Mouse (Mus musculus) WW6 (cell line): ENCODE data around the gene Xrcc5.

Experiments used
- DNase-seq: peaks from one replicate; pipeline ENCODE4 v3.0.0-alpha.2; 2013; ENCODE audit warnings: low read depth, low spot score

Xrcc5 gene

DNA sequence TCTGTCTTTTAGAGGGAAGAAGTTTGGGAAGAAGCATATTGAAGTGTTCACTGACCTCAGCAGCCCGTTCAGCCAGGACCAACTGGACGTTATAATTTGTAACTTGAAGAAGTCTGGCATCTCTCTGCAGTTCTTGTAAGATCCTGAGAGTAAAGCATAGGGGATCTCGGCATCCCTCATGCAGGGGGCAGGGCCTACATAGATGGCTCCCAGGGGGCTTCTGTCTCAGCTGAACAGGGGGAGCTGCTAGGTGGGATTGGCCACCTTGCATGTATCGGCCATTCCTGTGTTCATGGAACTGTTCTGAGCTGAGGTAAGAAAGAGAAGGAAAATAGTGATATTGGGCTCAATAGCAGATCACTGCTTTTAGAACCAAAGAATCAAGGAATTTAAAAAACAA is 8.2 kb downstream of the Xrcc5 start:
- no peak for DNase-seq

DNA sequence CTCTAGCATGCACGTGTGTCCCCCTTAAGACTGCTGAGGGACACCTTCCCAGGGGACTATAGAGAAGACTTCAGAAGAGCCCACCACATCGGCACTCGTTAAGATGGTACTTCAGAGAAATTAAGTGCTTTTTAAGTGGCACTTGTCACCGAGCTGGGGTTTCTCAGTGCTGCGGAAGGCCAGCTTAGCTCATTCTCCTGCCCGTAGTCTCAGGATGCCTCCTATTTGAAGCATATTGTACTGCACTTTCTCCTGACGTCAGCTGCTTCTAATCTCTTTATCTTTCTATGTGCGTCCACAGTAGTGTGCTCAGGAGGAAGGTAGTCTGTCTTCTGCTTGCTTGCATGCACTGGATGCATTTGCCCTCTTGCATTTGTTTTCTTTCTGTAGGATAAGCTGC is 9.2 kb downstream of the Xrcc5 start:
- DNase-seq, result no peak

GRCm38 (mm10) chr1:72316901-72317300 is 9.7 kb downstream of the Xrcc5 start:
- DNase-seq, result no peak

- DNase-seq, result no peak
These were observed 13.5 kb downstream of the Xrcc5 start for GRCm38 (mm10) chr1:72320759-72321158.

GRCm38 (mm10) chr1:72323248-72323647 is 16.0 kb downstream of the Xrcc5 start:
- DNase-seq, result no peak

- no peak for DNase-seq
These were observed 19.1 kb downstream of the Xrcc5 start for GRCm38 (mm10) chr1:72326162-72326821.

DNA sequence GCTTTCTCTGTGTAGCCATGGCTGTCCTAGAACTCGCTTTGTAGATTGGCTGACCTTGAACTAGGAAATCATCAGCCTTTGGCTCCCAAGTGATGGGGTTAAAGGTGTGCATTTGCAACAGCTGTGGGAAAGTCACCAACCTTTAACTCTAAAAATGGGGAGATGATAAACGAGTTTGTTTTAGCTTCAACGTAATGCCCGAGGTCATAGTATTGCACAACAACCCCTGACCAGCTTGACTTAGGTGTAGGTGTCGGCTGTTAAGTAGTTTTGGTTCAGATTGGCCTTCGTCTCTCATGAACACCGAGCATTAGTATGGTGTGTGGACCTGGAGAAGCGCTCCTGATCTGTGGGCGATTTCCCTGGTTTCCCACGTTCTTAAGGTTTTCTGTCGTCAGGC is 27.6 kb downstream of the Xrcc5 start:
- no peak for DNase-seq

DNA sequence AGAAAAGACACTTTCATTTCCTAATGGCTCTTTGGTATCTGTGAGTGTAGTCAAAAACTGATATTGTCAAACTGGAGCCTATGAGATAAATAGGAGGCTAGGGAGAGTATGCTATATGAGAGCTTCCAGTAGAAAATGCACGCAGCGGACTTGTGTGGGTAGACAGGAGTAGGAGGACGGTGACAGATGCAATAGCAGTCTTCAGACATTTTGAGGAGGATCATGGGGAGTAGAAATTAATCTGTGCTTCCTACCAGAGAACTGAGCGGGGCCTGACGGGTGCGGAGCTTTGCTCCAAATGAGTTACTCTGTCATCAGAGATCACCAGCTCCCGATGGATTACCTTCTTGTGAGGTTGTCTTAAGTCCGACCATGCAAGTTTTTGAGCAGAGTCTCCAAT is 29.6 kb downstream of the Xrcc5 start:
- no peak for DNase-seq

- DNase-seq, result no peak
These were observed 31.1 kb downstream of the Xrcc5 start for GRCm38 (mm10) chr1:72338341-72338740.

GRCm38 (mm10) chr1:72347873-72348272 is 40.7 kb downstream of the Xrcc5 start:
- DNase-seq, result no peak

DNA sequence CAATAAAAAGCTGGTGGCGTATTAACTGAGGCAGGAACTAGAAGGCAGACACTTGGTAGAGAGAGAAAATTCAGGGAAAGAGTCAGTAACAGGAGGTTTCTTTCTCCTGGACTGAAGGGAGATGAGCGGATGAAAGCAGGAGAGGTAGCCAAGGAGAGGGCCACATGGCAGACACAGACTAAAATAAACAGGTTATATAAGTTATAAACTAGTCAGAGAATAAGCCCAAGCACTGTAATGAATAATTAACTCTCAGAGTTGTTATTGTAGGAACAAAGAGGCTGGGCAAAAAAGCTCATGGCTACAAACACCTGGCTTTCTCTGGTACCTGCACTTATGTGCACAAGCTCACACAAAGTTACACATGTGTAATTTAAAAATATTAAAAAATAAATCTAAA is 47.6 kb downstream of the Xrcc5 start:
- no peak for DNase-seq

GRCm38 (mm10) chr1:72358216-72358615 is 51.0 kb downstream of the Xrcc5 start:
- DNase-seq, result no peak

DNA sequence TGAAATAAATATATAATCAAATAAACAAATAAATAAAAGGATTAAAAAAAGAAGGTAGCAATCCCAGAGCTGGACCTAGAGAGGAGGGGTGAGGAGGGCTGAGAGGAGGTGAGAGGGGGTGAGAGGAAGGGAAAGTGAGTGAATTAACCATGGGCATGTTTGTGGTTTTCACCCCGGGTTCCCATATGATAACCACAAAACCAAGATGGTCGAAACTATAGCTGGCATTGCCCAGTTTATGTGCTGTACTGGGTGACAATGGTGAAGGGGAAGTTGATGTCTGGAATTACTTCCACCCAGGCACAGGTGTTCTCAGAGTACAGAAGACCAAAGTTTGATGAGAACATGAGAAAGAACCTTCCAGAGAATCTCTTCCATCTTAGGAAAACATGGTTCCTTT is 52.2 kb downstream of the Xrcc5 start:
- no peak for DNase-seq

DNA sequence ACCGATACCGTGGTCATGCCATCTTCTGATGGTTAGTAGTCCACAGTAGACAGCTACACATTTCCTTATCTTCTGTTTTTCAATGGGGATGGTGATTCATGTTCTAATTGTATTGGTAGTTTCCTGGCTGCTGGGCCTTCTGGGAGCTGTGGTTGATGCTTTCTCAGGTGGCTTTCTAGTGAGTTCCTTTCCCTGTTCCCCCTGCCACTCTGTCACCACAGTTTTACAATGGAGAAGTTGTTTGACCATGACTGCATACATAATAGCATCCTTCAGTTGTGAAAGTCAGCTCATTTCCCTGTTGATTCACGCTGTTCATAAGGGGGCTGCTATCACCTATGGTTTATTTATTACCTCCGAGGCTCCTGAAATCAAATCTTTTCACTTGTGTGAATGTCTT is 53.6 kb downstream of the Xrcc5 start:
- no peak for DNase-seq

DNA sequence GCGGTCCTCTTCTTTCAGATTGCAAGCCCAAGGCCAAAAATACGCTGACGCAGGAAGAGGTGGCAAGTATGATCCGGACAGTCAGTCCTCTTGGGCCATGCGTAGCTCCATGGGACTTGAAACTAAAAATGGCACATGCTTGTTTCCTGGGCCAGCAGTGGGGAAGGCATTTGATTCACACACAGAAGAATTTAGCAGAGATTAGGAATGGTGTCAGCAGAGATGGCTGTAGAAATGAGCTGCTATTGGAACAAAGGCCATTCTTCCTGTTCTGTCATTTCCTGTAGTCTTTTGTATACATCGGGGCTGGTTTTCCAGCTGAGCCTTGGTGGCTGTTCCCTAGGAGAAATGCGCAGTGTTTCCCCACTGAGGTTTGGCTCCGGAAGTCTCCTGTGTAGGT is 57.4 kb downstream of the Xrcc5 start:
- no peak for DNase-seq

GRCm38 (mm10) chr1:72372512-72372911 is 65.3 kb downstream of the Xrcc5 start:
- DNase-seq, result no peak

DNA sequence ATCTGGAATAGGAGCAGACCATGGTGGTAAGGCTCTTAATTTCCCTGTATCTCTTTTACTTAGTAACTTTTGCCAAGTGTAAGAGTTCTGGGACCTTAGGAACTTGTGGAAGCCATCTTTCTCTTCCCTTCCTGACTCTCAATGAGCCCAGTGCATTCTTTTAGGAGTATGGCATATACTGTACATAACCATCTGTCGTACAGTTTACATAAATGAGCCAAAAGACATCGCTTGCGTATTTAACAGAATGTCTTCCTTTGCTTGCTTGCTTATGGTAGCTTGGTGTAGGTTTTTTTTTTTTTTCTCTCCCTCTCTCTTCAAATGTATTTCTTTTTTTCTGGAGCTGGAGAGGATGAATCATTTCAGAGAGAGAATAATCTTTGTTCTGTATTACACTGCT is 65.7 kb downstream of the Xrcc5 start:
- no peak for DNase-seq

- DNase-seq, result no peak
These were observed 66.4 kb downstream of the Xrcc5 start for GRCm38 (mm10) chr1:72373648-72374047.

GRCm38 (mm10) chr1:72374049-72374448 is 66.8 kb downstream of the Xrcc5 start:
- DNase-seq, result no peak

- DNase-seq, result no peak
These were observed 70.9 kb downstream of the Xrcc5 start for GRCm38 (mm10) chr1:72378151-72378550.

DNA sequence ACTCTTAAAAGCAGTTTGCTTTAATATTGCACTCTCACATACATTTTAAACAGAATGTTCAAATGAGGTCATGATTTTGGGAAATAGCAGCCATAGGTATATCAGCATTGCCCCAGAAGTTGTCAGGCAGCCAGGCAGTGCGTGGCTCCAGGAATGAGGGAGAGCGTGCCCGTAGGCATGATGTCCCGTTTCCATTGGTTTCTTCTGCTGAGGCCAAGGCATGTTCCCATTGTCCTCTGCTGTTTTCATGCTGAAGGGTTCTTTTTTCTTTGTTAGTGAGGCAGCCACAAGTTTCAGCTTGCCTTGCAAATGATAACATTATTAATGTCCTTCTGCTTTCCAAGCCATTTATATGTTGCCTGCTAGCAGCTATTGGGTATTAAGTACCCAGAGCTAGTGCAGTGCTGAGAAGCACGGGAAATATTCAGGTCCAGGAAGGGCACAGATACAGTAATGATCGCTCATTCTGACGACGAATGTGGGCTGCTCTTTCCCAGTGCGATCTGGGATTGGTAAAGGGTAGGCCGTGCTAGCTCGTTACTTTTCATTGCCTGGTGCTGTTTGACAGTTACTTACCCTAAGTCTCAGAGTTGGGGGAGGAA is 72.6 kb downstream of the Xrcc5 start:
- DNase-seq, result no peak

DNA sequence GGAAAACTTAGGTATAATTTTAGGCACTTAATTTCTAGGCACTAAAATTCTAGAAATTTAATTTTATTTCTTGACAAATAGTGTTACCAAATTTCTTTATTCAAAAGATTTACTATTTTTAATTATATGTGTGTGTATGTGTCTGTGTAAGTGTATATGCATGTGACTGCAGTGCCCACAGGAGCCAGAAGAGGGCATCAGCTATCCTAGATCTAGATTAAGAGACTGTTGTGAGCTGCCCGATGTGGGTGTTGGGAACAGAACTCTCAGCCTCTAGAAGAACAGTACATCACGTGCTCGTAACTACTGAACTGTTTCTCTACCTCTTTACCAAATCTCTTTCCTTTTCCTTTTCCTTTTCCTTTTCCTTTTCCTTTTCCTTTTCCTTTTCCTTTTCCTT is 73.3 kb downstream of the Xrcc5 start:
- no peak for DNase-seq

DNA sequence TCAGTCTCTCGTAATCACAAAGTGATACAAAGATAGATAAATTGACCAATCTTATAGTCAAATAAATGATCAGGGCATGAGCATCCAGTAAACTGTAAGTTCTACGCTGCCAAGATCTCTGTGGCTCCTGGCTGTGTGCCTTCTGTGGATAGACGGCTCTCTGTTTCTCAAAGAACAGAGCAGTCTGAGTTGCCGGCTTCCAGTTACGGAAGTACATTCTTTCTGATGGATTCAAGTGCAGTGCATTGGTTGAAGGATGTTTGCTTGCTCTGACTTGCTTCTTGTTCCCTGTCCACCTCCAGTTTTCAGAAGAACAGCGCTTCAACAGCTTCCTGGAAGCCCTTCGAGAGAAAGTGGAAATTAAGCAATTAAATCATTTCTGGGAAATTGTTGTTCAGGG is 75.8 kb downstream of the Xrcc5 start:
- no peak for DNase-seq

DNA sequence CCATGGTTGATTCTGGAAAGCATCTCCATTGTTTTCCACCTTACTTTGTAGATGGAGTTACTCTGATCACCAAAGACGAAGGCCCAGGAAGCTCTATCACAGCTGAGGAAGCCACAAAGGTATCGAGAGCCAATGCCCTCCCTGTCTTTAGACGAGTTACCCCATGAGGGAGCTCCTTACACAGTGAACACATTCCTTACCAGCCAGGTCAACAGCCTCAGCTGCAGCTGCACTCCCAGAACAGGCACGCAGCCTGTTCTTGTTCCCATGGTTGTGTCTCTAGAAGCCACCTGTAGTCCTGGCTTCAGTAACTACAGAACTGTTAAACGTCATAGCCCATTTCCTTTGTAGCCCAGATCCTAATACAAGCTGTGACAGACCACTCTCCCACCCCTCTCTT is 76.4 kb downstream of the Xrcc5 start:
- DNase-seq, result no peak
